Mouse (Mus musculus) regulatory T cell (primary cell): ENCODE results near the gene Eml5.

Source experiments
- in situ Hi-C: fragments of 300-600 bp; cut with MboI, MseI; formaldehyde crosslinking; loops from one replicate; pipeline ENCODE4 v1.15.1; 2025; ENCODE audit warnings: high pct_unique_total_duplicates

Gene Eml5

GRCm38 (mm10) chr12:98900881-98901801, at the start of gene Eml5:
Eml5 (minus strand) TSS chr12:98901484.
- in situ Hi-C loops = no loop called here

DNA sequence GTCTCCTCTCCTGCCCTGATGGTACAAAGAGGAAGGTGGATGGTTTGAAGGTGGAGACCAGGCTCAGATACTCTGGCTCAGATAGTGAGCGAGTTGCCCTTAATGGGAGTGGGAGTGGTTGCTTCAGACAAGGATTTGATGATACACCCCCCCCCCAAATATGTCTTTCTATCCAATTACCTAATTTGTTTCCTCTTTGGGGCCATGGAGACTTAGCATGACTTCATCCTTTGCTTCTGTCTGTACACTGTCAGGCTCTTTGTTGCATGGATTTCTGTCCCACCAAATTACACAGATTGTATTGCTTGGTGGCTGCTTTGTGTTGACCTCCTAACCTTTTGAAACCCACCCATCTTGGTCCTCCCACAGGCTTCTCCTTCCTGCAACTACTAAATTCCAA, 31.6 kb upstream of the Eml5 start:
- in situ Hi-C loops = no loop called here

GRCm38 (mm10) chr12:98932441-98932840, 31.2 kb upstream of the Eml5 start:
- in situ Hi-C loops = no loop called here

- in situ Hi-C loops = no loop called here
These were observed 29.9 kb upstream of the Eml5 start for GRCm38 (mm10) chr12:98931174-98931573.

- in situ Hi-C loops = no loop called here
These were observed 19.1 kb upstream of the Eml5 start, which contains the start of gene Ttc8 for GRCm38 (mm10) chr12:98920194-98920991. Ttc8 (plus strand) TSS chr12:98920574.

DNA sequence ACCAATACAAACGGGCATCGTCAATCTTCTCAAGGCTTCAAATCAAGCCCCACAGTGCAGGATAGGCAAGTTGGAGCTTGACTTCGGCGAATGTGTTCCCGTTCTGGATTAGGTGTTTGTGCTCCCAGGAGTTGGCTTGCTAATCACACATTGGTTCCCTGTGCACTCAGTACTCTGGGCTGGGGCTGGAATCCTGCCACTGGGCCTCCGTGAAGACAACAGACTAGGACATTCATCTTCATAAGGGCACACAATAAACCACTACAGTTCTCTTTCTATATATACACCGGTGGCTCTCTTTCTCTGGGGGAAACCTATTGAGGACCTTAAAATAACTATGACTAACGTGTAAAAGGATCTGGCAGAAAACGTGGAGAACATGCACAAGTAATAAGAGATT, 8.8 kb upstream of the Eml5 start:
- in situ Hi-C loops = no loop called here

- in situ Hi-C loops = no loop called here
These were observed 4.2 kb upstream of the Eml5 start for GRCm38 (mm10) chr12:98905466-98905865.

DNA sequence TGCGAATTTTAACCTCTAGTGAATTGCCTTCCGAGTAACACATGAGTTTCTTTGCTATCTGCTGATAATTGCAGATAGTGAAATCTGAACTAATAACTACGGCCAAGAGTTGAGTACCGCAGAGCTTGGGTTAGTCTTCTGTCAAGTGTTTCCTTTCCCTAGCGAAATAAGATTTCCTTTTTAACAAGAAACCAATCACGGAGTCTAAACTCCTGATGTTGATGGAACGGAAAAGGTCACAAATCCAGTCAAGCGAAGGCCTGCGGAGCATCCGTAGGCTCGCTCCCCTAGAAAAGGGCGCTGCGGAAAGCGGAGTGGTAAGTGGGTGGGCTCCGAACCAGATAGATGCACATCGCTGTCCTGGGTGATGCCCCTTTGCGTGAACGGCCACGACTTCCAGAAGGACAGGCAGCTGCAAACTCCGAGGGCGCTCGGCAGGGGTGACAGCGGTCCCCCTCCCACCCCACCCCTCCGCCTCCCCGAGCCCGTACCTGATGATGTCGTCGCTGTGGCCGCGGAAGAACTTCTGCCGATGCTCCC, 873 bp downstream of the Eml5 start:
- in situ Hi-C loops = no loop called here

DNA sequence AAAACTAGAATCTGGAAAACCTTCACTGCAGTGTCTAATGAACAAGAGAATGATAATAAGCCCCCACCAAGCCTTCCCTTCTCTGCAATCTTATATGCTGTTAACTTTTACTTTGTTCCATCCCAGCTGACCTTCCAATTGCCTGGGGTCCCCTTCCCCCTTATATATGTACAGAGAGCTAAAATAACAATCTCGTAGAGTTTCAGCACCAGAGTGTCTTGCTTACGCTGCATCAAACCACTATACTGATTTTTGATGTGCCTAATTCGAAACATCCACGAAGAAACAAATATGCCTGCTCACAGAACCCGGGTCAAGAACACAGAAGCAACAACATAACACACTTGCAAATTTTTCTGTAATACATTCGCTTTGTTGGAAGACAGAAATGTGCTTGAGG, 1.6 kb downstream of the Eml5 start:
- in situ Hi-C loops = loop anchor here (10.0 kb wide), 1 partner anchor 325 kb away; the partner anchor contains the start of gene Kcnk10

GRCm38 (mm10) chr12:98896761-98897160, 4.5 kb downstream of the Eml5 start:
- in situ Hi-C loops = loop anchor here (10.0 kb wide), 1 partner anchor 322 kb away; the partner anchor contains the start of gene Kcnk10

DNA sequence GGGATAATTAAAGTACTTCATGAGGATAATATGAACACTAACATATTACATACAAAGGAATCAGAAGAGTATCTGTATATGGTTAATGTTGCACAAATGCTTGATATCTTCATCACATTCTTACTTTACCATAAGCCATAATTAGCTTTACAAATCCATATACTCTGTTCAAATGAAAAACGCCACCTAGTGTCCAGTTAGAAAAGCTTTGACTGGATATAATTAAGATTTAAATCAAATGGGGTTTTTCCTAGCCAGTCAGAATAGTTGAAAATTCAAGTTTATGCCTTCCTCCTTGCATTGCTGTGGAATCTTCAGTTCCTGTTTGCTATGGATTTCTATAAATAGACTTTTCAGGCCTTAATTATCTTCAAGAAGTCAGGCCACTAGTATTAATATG, 16.8 kb downstream of the Eml5 start:
- in situ Hi-C loops = no loop called here

GRCm38 (mm10) chr12:98881796-98882195, 19.5 kb downstream of the Eml5 start:
- in situ Hi-C loops = no loop called here

- in situ Hi-C loops = no loop called here
These were observed 22.6 kb downstream of the Eml5 start for GRCm38 (mm10) chr12:98878693-98879092.

- in situ Hi-C loops = no loop called here
These were observed 26.1 kb downstream of the Eml5 start for GRCm38 (mm10) chr12:98875216-98875615.

- in situ Hi-C loops = no loop called here
These were observed 28.4 kb downstream of the Eml5 start for GRCm38 (mm10) chr12:98872836-98873235.

DNA sequence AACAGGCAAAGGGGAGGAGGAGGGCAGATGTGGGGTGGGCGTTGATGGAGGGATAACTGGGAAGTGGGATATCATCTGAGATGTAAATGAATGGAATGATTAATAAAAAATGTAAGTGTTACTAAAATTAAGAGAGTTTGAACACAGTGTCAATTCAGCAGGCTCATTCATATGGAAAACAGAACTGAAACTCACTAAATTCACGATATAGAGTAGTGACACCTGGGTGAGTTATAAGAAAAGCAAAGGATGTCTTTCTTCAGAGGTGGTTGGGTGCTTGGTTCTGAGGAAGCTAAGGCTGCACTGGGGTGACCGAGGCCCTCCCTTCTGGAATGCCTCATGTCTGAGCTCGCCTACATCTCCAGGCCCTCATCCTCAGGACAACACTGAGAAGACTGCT, 37.8 kb downstream of the Eml5 start:
- in situ Hi-C loops = no loop called here

GRCm38 (mm10) chr12:98860316-98860715, 41.0 kb downstream of the Eml5 start:
- in situ Hi-C loops = no loop called here

DNA sequence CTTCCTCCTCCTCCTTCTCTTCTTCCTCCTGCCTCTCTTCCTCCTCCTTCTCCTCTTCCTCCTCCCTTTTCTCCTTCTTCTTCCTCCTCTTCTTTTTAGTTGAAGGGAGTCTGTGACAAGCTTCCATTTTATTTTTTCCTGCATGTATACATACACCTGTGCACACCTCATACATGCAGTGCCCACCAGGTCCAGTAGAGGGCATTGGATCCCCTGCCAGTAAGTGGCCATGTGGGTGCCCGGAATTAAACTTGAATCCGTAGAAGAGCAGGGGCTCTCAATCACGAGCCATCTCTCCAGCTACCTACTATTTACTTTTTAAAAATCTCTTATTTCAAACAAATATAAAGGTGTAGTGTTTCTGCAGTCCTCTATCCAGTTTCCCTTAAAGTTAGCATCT, 50.5 kb downstream of the Eml5 start:
- in situ Hi-C loops = no loop called here

DNA sequence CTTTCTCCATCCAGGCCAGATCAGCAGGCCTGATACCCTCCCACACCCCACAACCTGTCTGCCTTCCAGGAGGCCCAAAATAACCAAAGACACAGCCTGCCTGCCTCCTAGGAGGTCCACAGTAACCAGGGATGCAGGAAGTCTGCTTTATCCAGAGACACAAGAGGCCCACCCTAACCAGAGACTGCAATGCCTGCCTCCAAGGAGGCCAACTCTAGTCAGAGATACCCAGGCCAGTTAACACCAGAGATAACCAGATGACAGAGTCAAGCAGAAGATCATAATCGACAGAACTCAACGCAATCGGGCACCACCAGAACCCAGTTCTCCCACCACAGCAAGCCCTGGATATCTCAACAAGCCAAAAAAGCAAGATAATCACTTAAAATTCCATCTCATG, 56.5 kb downstream of the Eml5 start:
- in situ Hi-C loops = no loop called here

GRCm38 (mm10) chr12:98840135-98840534, 61.1 kb downstream of the Eml5 start:
- in situ Hi-C loops = no loop called here

DNA sequence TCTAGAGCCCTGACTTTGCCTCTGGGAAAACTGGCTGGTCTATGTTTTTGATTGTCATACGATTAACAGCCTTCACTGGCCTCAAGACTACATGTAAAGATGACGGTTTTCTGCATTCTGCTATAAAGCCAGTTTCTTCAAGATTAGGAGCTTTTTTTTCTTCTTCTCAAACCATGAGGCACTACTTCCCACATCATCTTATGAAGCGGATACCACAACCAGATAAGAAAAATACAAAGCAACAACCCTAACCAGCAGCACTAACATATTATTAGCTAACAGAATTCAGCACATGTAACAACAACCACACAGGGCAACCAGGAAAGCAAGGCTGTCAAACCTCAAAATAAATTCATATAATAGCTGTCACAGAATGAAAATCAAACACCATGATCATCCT, 63.3 kb downstream of the Eml5 start:
- in situ Hi-C loops = loop anchor here (10.0 kb wide), 1 partner anchor 127 kb away; no protein-coding TSS in a partner anchor

- in situ Hi-C loops = loop anchor here (10.0 kb wide), 1 partner anchor 129 kb away; no protein-coding TSS in a partner anchor
These were observed 65.8 kb downstream of the Eml5 start for GRCm38 (mm10) chr12:98835466-98835865.
